Comparison of ENCODE assay signal across 8 mouse cellular contexts in genomic region chrX:112601306-112602120, GRCm38 (mm10). TPM values are rescaled to one million over a fixed set of nuclear protein-coding genes. Genes with fewer than 3 reads are reported as not detected.
A peak's percentile ranks its signal among the peaks of the same experiment; 100 is the strongest.
DNase-seq lines count a peak whose midpoint lies in the region; ATAC-seq lines count a peak whose summit lies in the region.

No protein-coding gene starts in this region.

- peak overlapping the region; percentile 81 for H3K9ac ChIP-seq in forebrain, embryonic 13.5 days
- H3K9ac ChIP-seq in intestine, embryonic 14.5 days (ENCODE audit: low read length), result peak overlapping the region; percentile 74
- H3K9ac ChIP-seq in stomach, embryonic 14.5 days (replicated peaks; ENCODE audit: low read depth, low read length), result peak overlapping the region; percentile 71

- intact Hi-C loops in left cerebral cortex, postnatal 25 days (cut with DNase I), result no loop called here

- H3K9me3 ChIP-seq in forebrain, embryonic 13.5 days (replicated peaks), result no peaks in the 10 kb centered on the region
- no peaks in the 10 kb centered on the region for H3K9me3 ChIP-seq in intestine, embryonic 14.5 days (ENCODE audit: control insufficient read depth, low read length)
- no peaks in the 10 kb centered on the region for H3K9me3 ChIP-seq in stomach, embryonic 14.5 days (ENCODE audit: control insufficient read depth, low read depth, low read length)

- peak overlapping the region; percentile 83 for H3K27ac ChIP-seq in forebrain, embryonic 13.5 days
- peak overlapping the region; percentile 77 for H3K27ac ChIP-seq in intestine, embryonic 14.5 days (ENCODE audit: low read depth)
- H3K27ac ChIP-seq in stomach, embryonic 14.5 days (ENCODE audit: low read length), result peak overlapping the region; percentile 55; the same call in 1 of the 2 replicates

- H3K4me3 ChIP-seq in forebrain, embryonic 13.5 days, result peak overlapping the region; percentile 67
- peak overlapping the region; percentile 57 for H3K4me3 ChIP-seq in intestine, embryonic 14.5 days (ENCODE audit: low read depth, low read length)
- peak overlapping the region; percentile 51 for H3K4me3 ChIP-seq in stomach, embryonic 14.5 days (ENCODE audit: low read depth, low read length)

- H3K4me2 ChIP-seq in forebrain, embryonic 13.5 days, result peak overlapping the region; percentile 51
- H3K4me2 ChIP-seq in intestine, embryonic 14.5 days (ENCODE audit: low read length), result peak overlapping the region; percentile 54
- H3K4me2 ChIP-seq in stomach, embryonic 14.5 days (replicated peaks; ENCODE audit: low read depth, low read length), result peak overlapping the region; percentile 42

- no peaks in the 10 kb centered on the region for H3K36me3 ChIP-seq in forebrain, embryonic 13.5 days (ENCODE audit: poor library complexity, severe bottlenecking)
- no peaks in the 10 kb centered on the region for H3K36me3 ChIP-seq in intestine, embryonic 14.5 days (ENCODE audit: control insufficient read depth, insufficient read depth, low read length)
- H3K36me3 ChIP-seq in stomach, embryonic 14.5 days (ENCODE audit: control insufficient read depth, insufficient read depth, low read length), result no peaks in the 10 kb centered on the region

- WGBS in forebrain, embryonic 13.5 days, result 17% methylated on average over 34 of the region's 81 CpGs
- whole genome bisulfite sequencing in intestine, embryonic 14.5 days, result 13% methylated on average over 55 of the region's 81 CpGs
- WGBS in stomach, embryonic 14.5 days, result 21% methylated on average over 69 of the region's 81 CpGs

- no peaks in the 10 kb centered on the region for H3K4me1 ChIP-seq in forebrain, embryonic 13.5 days
- no peaks in the 10 kb centered on the region for H3K4me1 ChIP-seq in intestine, embryonic 14.5 days (replicated peaks; ENCODE audit: control insufficient read depth, insufficient read depth, low read length)
- H3K4me1 ChIP-seq in stomach, embryonic 14.5 days (ENCODE audit: control insufficient read depth, insufficient read depth, low read length), result no peaks in the 10 kb centered on the region

- no peaks in the 10 kb centered on the region for H3K27me3 ChIP-seq in forebrain, embryonic 13.5 days
- H3K27me3 ChIP-seq in intestine, embryonic 14.5 days (replicated peaks; ENCODE audit: control insufficient read depth, insufficient read depth, low read length), result no peaks in the 10 kb centered on the region
- no peaks in the 10 kb centered on the region for H3K27me3 ChIP-seq in stomach, embryonic 14.5 days (ENCODE audit: control insufficient read depth, insufficient read depth, low read length)

- peak; percentile 9 for DNase-seq in ES-CJ7 (ENCODE audit: low read depth, low spot score)
- DNase-seq in intestine, embryonic 14.5 days (ENCODE audit: low spot score), result peak; percentile 70
- peak; percentile 18 to 32 for DNase-seq in left cerebral cortex, postnatal 25 days (ENCODE audit: low spot score in 2 of 2)

- ATAC-seq in cerebellum, adult (ENCODE audit: insufficient number of reproducible peaks, low FRiP score, low TSS enrichment), result peak; percentile 49; the same call in 1 of the 2 replicates
- ATAC-seq in forebrain, embryonic 13.5 days, result peak; percentile 70
- ATAC-seq in intestine, embryonic 14.5 days (replicated peaks; ENCODE audit: low FRiP score, low TSS enrichment, low read depth), result peak; percentile 65
- peak; percentile 9; the same call in 1 of the 2 replicates for ATAC-seq in megakaryocyte progenitor cell, adult 5-6 weeks (replicated peaks; ENCODE audit: poor library complexity)
- ATAC-seq in stomach, embryonic 14.5 days (ENCODE audit: insufficient number of reproducible peaks, insufficient read depth, low FRiP score, low read depth), result peak; percentile 39
- no peak for ATAC-seq in activated CD4-positive, CD25-positive, alpha-beta regulatory T cell, adult 4 months

RNA-seq across cellular contexts. Expression of gene Zfp711, which starts 1.2 kb away (rescaled TPM):
- polyA plus RNA-seq in forebrain, embryonic 13.5 days (2015; fragmentation: Nextera tagmentation; extraction: Ambion mirVana), result 28.9 and 29.2 TPM in 2 replicates
- 11.4 and 13.1 TPM in 2 replicates for polyA plus RNA-seq in intestine, embryonic 14.5 days (2014; fragmentation: Nextera tagmentation; extraction: Ambion mirVana)
- total RNA-seq in left cerebral cortex, postnatal 25 days (2021), result 10 to 100 TPM; 10.9 to 12.3 TPM
- 0.07 and 0.25 TPM in 2 replicates for total RNA-seq in megakaryocyte progenitor cell, adult 5-6 weeks (2015)
- 0.12 and 2.1 TPM in 2 replicates for total RNA-seq in megakaryocyte progenitor cell, adult 5-6 weeks (2017)
- polyA plus RNA-seq in stomach, embryonic 14.5 days (2014; fragmentation: Nextera tagmentation; extraction: Ambion mirVana), result 17.9 and 19.3 TPM in 2 replicates
- polyA plus RNA-seq in activated CD4-positive, CD25-positive, alpha-beta regulatory T cell, adult 4 months (2017; shearing (Covaris generic)), result not detected

Comparison
In these comparisons a context has a peak if more than half of its experiments do, and no peak if none do; other contexts are left out.
1. DNase-seq: peak in every context shown above with its lines; median percentile 70 in intestine, embryonic 14.5 days; 25 in left cerebral cortex, postnatal 25 days; 9 in ES-CJ7.
2. RNA of gene Zfp711, which starts 1.2 kb away (polyA plus RNA-seq): 28.9 to 29.2 TPM in forebrain, embryonic 13.5 days, 17.9 to 19.3 TPM in stomach, embryonic 14.5 days and 11.4 to 13.1 TPM in intestine, embryonic 14.5 days; not detected in activated CD4-positive, CD25-positive, alpha-beta regulatory T cell, adult 4 months; every median in the first group is over 10 times any median in the second.
3. Peak in every context shown above with its lines, with median percentiles within 50 percentile points of each other: H3K27ac ChIP-seq, H3K4me2 ChIP-seq, H3K4me3 ChIP-seq and H3K9ac ChIP-seq.